Mouse (Mus musculus): ENCODE measurements around the gene Golm1. TPM values are rescaled to one million over a fixed set of nuclear protein-coding genes. Genes with fewer than 3 reads are reported as not detected.

The Golm1 gene
- total RNA-seq (2023), result 10 to 100 TPM; 24.9 to 29.8 TPM

DNA sequence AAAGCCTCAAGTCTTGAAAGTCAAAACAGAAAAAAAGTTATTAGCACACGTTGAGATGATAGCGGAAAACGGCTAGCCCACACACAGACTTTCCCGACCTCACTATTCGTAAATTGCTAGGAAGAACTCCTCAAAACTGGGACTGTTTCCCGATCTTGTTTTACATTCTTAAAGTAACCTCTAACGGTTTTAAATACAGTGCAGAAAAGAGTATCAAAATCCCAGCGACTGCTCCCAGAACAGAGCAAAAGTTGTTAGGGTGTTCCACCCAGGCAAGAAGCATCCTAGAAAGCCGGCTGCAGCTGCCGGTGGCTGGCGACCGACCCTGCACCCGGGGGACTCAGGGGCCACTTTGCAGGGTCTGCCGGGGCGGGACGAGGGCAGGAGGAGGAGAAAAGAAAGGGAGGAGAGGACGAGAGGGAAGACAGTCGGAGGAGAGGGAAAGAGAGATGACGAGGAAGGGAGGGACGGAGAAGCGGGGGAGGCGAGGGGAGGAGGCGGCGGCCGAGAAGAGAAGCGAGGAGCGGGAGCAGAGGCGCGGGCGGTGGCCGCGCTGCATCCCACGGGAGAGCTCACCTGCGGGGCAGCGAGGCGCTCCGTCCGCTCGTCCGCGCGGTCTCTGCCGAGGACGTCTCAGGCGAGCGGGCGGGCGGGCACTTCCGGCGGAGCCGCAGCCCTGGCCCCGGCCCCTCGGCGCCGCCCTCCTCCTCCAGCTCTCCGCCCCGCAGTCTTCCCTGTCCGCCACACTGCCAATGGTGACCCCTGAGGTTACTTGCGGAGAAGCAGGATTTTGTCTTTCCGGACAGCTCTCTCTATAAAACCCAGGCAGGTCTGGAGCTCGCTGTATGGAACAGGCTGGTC is at the start of gene Golm1:
Gene Golm1, minus strand, starts transcription at position 661 of the 861 bp plus-strand sequence.

GRCm38 (mm10) chr13:59711984-59712383 is 36.4 kb upstream of the Golm1 start, which contains the start of gene Spata31d1b:
TSS of gene Spata31d1b (plus strand) at chr13:59712284.

GRCm38 (mm10) chr13:59710230-59710629 is 34.6 kb upstream of the Golm1 start, which contains the start of gene Spata31d1a:
TSS of gene Spata31d1a (minus strand) at chr13:59710330.

DNA sequence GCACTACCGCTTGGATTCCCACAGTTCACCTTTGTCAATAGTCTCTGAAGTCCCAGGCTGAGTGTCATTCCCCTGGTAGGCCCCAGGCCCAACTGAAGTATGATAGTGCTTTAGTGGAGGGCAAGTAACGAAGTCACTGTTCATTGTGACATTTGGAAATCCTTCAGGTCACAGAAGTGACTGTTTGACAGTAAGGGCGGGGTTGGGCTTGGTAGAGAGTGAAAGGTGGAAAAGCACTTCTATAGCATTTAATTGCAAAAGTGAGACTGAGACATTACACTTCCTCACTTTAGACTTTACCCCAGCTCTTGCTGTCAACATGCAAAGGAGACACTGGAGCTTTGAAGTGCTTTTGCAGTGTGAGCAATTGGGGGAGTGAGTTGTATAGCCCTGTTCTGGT is 18.4 kb upstream of the Golm1 start, which contains the start of gene 4921517D22Rik:
Gene 4921517D22Rik, minus strand, starts transcription at position 101 of the 400 bp plus-strand sequence.

DNA sequence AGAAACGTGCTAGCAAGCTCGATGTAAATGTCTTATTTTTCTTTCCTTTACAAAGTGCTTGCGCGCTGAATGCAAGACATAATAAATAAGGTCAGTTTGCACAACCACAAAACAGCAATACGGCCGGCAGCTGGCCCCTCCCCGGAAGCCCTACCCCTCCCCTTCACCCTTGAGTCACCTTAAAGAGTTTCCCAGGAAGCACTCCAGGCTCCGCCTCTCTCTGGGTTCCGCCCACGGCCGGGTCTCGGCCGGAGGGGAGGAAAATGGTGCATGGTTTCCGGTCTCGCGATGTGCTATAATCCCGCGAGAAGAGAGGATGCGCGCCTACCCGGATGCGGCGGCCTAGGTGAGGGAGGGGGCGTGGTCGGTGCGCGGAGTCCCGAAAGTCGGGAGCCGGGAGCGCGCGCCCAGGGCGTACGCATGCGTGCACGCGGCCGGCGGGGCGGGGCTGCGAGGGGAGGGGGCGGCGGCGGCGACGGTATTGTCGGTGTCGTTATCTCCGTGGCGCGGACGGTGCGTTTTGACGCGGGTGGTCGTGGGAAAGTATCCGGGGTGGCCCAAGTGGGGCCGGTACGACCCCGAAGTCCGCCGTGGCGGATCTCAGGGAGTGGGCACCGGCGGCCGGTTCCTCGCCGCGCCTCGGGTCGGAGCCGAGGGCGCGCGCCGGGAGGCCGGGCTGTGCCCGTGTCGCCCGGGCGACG is 90.5 kb downstream of the Golm1 start, which contains the start of the genes Agtpbp1 and Naa35:
Gene Agtpbp1, minus strand, starts transcription at position 281 of the 701 bp plus-strand sequence.
Gene Naa35, plus strand, starts transcription at position 313 of the 701 bp plus-strand sequence.

Other genes starting within 250 kb of the Golm1 start
- gene Agtpbp1, start 90.6 kb downstream of the Golm1 start, total RNA-seq (2023), result 10 to 100 TPM; 48.8 to 65.0 TPM
- gene Naa35, start 90.6 kb downstream of the Golm1 start, total RNA-seq (2023), result 10 to 100 TPM; 76.6 to 79.5 TPM
- not detected for gene 4921517D22Rik, start 18.3 kb upstream of the Golm1 start, total RNA-seq (2023)
- gene Spata31d1a, start 34.5 kb upstream of the Golm1 start, total RNA-seq (2023), result not detected
- gene Spata31d1b, start 36.5 kb upstream of the Golm1 start, total RNA-seq (2023), result not detected
- gene Spata31d1d, start 55.9 kb upstream of the Golm1 start, total RNA-seq (2023), result not detected
- gene 1700014D04Rik, start 70.9 kb upstream of the Golm1 start, total RNA-seq (2023), result under 1 TPM in 1 of 2 experiments, not detected in 1; 0.52 TPM
- 10 to 100 TPM; 89.2 to 92.5 TPM for gene Isca1, start 94.0 kb upstream of the Golm1 start, total RNA-seq (2023)
- not detected for gene Gm49354, start 106.4 kb upstream of the Golm1 start, total RNA-seq (2023)
- gene Tut7, start 147.3 kb upstream of the Golm1 start, total RNA-seq (2023), result 100 to 1,000 TPM; 266 to 268 TPM